Mouse (Mus musculus) E14TG2a.4 (cell line): ENCODE data around the gene Racgap1.

Experiments
- CTCF ChIP-seq: conservative IDR thresholded peaks from 2 replicates; pipeline ENCODE4 v1.5.1; 2014; ENCODE audit warnings: low read length
- NANOG ChIP-seq: IDR thresholded peaks from 2 replicates; pipeline ENCODE4 v1.6.1; 2014; ENCODE audit warnings: borderline replicate concordance, low read length, mixed read lengths

GRCm38 (mm10) chr15:99578802-99579485 lies 72.5 kb downstream of the Racgap1 start, which contains the start of gene Aqp2:
- no peak for TF ChIP-seq CTCF
- no peak for TF ChIP-seq NANOG
